Mouse (Mus musculus): ENCODE results near the gene Scn2b. TPM values are rescaled to one million over a fixed set of nuclear protein-coding genes. Genes with fewer than 3 reads are reported as not detected.

The Scn2b gene
- total RNA-seq (2021) = 1 to 10 TPM; 1.9 to 2.0 TPM
- long read RNA-seq, experiment 1 = 0 reads
- long read RNA-seq, experiment 2, partial matches to known transcripts = 0 of 1 reads
- long read RNA-seq, experiment 2, other reads (novel, unspliced or antisense) = 1 of 1 reads

DNA sequence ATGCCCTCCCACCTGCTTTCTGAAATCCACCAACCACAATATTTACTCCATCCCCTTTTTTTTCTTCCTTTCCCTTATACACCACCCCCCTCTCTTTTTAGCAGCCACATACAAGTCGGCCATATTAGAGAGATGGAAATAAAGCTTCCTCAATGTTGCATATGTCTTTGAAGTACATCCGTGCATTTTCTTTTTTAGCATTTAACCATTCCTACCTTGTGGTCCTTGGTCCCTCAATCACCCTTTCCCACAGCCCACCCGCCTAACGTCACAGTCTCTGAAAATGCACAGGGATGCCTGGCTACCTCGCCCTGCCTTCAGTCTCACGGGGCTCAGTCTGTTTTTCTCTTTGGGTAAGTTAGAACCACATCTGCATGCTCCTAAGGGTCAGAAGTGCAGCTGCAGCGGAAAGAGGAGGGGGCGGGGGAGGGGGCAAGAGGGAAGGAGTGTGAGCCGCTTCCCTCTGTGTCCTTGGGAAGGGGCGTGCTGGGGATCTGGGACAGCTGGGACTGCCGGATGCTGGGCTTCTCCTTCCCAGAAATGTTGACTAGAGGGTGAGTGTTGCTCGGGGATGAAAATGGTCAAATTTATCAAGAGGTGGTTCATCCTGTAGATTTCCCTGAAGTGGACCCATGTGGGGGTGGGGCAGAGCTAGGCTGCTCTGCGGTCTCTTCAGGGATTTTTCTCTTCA is at the start of gene Scn2b:
TSS of gene Scn2b (plus strand) at position 42 of the 691 bp plus-strand sequence.
- DNase-seq = no peak
- peak within 1 kb of the TSS; percentile 52 for H3K4me3 ChIP-seq
- intact Hi-C loops (cut with DNase I) = no loop called here
- peak within 1 kb of the TSS; percentile 74 for H3K27ac ChIP-seq
- no peak for TF ChIP-seq CTCF (IDR thresholded peaks at IDR 0.05)

DNA sequence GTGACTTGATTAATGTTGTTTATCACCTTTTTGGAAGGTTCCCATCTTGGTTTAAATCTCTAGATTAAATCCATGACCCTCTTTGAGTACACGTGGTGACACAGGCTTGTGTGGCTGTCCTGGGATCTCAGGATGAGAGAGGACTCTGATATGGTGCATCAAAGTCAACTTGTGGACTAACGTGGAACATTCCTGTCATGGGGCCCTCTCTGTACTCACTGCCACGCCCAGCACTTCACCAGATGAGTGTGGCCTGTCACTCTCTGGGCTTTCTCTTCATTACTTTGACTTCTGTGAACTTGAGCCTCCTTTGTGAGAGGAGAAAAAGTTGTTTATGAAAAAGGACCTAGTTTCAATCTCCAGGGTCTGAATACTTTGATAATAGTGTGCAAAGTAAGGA is 45.8 kb upstream of the Scn2b start:
- no peak overlapping the region for H3K4me3 ChIP-seq
- no peak for TF ChIP-seq CTCF (IDR thresholded peaks at IDR 0.05)
- H3K27ac ChIP-seq = no peak overlapping the region
- intact Hi-C loops (cut with DNase I) = no loop called here
- no peak for DNase-seq

DNA sequence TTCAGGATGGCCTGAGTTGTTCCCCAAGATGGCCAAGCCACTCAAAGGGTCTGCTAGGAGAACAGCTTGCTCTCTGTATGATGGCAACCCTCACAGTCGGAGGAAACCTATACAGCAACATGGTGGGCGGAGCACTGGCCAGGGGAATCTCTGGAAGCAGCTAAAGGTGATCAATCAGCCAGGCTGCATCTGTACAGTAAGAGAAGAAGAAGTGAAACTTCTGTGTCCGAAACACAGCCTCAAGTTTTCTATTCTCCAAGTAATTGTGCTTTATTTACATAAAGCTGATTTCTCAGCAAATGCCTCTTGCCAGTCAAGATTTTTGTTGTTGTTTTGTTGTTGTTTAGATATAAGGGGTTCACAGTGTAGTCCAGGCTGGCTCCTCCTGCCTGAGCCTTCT is 39.7 kb upstream of the Scn2b start:
- intact Hi-C loops (cut with DNase I) = no loop called here
- no peak for TF ChIP-seq CTCF (IDR thresholded peaks at IDR 0.05)
- no peak overlapping the region for H3K27ac ChIP-seq
- no peak overlapping the region for H3K4me3 ChIP-seq
- DNase-seq = no peak

DNA sequence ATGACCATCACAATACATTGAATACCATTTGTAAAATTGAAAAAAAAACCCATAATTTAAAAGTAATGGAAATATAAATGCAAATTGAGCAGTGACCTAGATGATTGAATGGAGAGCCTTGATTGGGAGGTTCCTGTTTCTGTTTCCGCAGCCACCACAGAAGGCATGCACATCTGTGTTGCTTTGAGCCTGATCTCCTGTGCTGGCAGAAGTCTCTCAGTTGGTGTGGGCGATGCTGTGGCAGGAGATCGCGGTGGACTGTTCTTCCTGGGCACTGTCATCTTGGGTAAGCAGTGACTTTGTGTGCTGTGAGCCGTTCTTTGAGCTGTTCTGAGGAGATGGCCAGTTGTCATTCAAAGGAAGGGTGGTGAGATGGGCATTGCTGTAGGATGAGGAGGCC is 38.6 kb upstream of the Scn2b start, which contains the start of gene Jaml:
TSS of gene Jaml (plus strand) at position 173 of the 400 bp plus-strand sequence.
- no peak for DNase-seq
- intact Hi-C loops (cut with DNase I) = no loop called here
- TF ChIP-seq CTCF (IDR thresholded peaks at IDR 0.05) = no peak
- H3K4me3 ChIP-seq = no peak within 1 kb of the TSS
- no peak within 1 kb of the TSS for H3K27ac ChIP-seq

DNA sequence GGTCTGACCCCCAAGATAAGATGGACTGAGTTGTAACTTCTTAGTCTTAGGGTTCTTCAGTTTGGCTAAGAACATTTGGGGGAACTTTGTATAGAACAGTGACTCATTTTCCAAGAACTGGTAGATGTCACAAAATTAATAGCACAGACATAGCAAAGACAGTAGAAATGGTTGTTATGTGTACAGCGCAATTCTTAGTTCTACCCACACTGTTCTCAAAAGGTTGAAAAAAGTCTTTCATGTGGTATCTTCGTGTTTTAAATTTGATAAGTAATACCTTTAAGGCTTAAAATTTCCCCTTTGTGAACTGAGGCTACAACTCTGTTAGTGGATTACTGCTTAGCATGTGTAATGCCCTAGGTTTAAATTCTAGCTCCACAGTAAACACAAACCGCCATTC is 34.5 kb upstream of the Scn2b start:
- TF ChIP-seq CTCF (IDR thresholded peaks at IDR 0.05) = no peak
- H3K4me3 ChIP-seq = no peak overlapping the region
- DNase-seq = no peak
- no peak overlapping the region for H3K27ac ChIP-seq
- intact Hi-C loops (cut with DNase I) = no loop called here

DNA sequence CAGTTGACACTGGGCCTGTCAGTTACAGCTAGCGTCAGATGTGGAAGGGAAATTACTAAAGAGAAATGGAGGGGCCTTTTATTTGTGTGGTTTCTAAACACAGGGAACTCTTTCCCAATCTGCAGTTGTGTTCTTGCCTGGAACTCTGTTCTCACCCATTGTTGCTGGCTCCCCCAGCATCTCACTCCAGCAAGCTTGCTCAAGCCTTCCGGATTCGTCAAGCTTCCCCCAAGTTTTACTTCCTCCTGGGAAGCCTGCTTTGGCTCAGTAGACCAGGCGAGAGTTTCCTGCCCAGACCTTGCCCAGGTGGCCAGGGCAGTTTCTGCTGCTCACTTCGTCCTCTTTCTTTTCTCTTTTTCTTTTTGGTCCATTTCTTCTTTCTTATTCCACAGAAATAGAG is 33.0 kb upstream of the Scn2b start:
- DNase-seq = no peak
- intact Hi-C loops (cut with DNase I) = no loop called here
- H3K27ac ChIP-seq = no peak overlapping the region
- H3K4me3 ChIP-seq = no peak overlapping the region
- TF ChIP-seq CTCF (IDR thresholded peaks at IDR 0.05) = no peak

DNA sequence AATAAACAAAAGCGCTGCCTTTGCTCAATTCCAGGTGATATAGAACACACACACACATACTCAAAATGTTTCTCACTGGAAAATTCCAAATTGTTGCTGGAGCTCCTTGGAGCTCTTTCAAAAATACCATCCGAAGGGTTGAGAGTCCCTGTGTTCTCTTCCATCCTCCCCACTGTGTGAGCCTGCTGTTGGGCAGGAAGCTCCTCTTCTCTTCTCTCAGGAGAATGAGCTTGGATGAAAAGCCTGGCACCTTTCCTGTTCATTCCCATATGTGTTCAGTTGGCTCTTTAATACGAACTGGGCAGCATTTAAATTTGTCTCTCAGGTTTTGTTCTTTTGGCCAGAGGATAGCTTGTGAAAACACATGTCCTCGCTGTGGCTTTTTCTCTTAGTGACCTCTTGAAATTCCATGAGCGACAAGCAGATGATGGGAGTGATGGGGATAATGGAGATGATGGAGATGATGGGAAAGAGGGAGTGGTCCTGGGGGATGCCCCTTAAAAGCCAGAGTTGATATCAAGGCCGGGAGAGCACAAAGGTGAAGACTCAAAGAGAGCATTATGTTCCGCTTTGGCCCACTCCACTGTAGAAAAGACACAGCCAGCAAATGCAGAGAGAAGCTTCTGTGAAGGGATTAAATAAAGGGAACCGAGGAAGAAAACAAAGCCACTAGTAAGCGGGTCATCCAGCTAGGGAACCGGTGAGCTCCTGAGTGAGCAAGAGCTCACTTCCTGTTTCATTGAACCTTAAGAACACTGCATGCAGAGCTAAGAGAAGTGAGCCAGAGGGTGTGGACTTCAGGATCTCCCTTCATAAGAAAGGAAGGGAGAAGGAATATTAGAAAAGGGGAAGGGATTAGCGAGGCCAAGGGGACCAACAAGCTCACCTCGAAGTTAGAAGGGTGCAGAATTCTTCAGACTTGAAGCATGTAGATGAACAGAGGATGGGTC is 31.6 kb upstream of the Scn2b start:
- Histone ChIP-seq H3K4me3 (no peak overlapping the region), H3K27ac (no peak overlapping the region)
- no peak for TF ChIP-seq CTCF (IDR thresholded peaks at IDR 0.05)
- intact Hi-C loops (cut with DNase I) = no loop called here
- DNase-seq = no peak

DNA sequence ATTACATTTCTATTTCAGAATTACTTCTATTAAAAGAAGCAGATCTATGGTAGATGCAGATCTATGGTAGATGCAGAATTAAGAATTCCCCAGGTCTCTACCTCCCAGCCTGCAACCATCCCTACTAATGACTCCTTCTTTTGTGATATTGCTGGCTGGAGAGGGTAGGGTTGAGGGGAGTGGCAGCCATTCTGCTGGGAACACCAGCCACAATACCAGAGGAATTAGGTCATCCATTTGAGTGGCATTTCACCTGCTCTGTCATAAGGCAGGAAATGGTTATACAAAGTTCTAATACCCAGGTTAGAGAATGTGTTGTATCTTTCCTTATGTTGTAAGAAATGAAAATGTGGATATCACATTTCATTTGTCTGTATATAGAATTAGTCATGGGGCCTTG is 29.5 kb upstream of the Scn2b start:
- intact Hi-C loops (cut with DNase I) = no loop called here
- Histone ChIP-seq H3K27ac (no peak overlapping the region), H3K4me3 (no peak overlapping the region)
- TF ChIP-seq CTCF (IDR thresholded peaks at IDR 0.05) = no peak
- no peak for DNase-seq

DNA sequence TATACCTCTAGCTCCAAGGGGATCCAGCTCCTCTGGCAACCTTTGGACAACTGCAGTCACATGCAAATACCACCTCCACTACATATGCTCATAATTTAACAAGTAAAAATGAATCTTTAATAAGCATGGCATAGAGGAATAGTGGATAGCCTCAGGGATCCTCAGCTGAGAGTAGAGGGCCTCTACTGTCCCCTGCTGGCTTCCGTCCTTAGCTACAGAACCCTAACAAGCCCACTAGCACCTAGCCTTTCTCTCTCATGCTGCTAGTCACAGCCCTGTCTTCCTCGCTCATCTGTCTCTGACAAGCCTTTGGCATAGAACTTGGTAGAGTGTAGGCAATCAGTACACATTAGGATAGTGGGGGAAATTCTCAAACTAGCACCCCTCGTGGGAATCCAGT is 26.8 kb upstream of the Scn2b start:
- peak; percentile 20; the same call in 1 of the 2 replicates for TF ChIP-seq CTCF (IDR thresholded peaks at IDR 0.05)
- Histone ChIP-seq H3K4me3 (no peak overlapping the region), H3K27ac (no peak overlapping the region)
- DNase-seq = no peak
- intact Hi-C loops (cut with DNase I) = no loop called here

DNA sequence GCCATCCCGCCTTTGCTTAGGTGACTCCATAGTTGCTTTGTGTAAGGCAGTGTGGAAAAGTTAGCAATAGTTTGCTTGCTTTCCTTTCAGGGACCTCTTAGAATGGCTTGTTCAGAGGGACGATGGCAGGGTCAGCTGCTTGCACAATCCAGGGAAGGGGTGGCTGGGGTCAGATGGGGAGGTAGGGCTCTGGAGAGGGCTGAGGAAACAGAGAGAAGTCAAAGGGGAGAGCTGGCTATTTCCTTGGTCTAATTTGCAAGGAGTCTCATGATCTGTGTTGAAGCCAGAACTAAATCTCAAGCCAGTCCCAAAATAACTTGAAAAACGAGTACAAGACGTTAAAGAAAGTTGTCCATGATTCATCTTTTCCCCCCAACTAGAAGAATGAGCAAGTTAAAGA is 24.9 kb upstream of the Scn2b start:
- Histone ChIP-seq H3K27ac (peak overlapping the region; percentile 58), H3K4me3 (no peak overlapping the region)
- no peak for DNase-seq
- intact Hi-C loops (cut with DNase I) = no loop called here
- no peak for TF ChIP-seq CTCF (IDR thresholded peaks at IDR 0.05)

DNA sequence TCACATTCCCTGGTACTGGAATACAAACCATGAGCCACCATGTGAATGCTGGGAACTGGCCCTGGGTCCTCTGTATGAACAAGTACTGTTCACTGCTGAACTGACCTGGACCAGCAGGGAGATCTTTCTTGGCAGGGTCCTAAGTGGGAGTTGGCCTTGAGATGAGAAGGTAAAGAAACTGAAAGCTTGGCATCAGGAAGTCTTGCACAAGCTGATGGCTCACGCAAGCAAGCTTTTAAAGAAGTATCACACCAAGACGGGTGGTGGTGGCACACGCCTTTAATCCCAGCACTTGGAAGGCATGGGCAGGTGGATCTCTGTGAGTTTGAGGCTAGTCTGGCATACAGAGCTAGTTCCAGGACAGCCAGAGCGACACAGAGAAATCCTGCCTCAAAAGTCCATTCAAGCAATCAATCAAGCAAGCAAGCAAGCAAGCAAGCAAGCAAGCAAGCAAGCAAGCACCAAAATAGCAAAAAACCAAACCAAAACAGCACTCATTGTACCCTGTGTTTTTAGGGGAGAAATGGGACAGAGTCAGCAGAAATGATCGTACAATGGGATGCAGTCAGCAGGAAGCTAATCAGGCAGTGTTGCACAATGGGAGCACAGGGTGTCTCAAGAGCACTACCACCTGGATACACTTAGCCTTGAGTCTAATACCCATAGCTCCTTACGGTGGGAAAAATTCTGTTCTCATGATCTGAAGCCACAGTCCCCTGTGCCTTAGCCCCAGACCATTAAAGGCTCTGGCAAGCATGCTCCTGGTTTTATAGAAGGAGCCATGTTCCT is 22.2 kb upstream of the Scn2b start:
- no peak for TF ChIP-seq CTCF (IDR thresholded peaks at IDR 0.05)
- H3K4me3 ChIP-seq = no peak overlapping the region
- H3K27ac ChIP-seq = no peak overlapping the region
- intact Hi-C loops (cut with DNase I) = no loop called here
- no peak for DNase-seq

DNA sequence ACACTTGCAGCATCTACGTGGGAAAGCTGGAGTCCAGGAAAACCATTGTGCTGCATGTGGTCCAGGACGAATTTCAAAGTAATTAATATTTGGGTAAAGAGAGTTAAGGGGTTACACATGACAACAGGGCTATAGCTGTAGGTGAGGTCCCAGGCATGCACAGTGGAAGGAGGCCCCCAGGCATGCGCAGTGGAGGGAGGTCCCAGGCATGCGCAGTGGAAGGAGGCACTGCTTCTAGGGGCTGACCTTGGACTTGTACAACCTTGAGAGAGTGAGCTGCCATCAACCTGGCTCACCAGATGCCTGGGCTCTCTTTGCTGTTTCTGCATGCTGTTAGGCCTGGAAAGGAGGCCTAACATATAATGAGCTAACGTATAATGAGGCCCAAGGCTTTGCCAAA is 19.7 kb upstream of the Scn2b start:
- TF ChIP-seq CTCF (IDR thresholded peaks at IDR 0.05) = no peak
- DNase-seq = no peak
- intact Hi-C loops (cut with DNase I) = no loop called here
- Histone ChIP-seq H3K4me3 (no peak overlapping the region), H3K27ac (no peak overlapping the region)

Data from gastrocnemius, adult 2 months (tissue).